Mouse (Mus musculus) brown adipose tissue, adult 24 weeks (tissue): ENCODE data around the gene Srd5a3. TPM values are rescaled to one million over a fixed set of nuclear protein-coding genes. Genes with fewer than 3 reads are reported as not detected.

Source experiments
- H3K27ac ChIP-seq: fragments of 200-500 bp; replicated peaks from 2 replicates; pipeline ENCODE4 v1.5.1; 2012; ENCODE audit warnings: low read depth, mild to moderate bottlenecking, low read length
- H3K4me1 ChIP-seq: fragments of 200-500 bp; 2 replicates; pipeline ENCODE4 v1.6.1; 2012; ENCODE audit warnings: low read length, mixed read lengths; ENCODE audit not compliant: control insufficient read depth, insufficient read depth, insufficient read length
- H3K4me3 ChIP-seq: fragments of 200-500 bp; 2 replicates; pipeline ENCODE4 v1.5.1; 2012; ENCODE audit warnings: low read depth, mild to moderate bottlenecking, low read length, moderate library complexity; ENCODE audit not compliant: insufficient read depth
- polyA plus RNA-seq: library from polyadenylated mRNA; stranded (reverse); fragments of >200 nt; gene quantifications from 2 replicates; pipeline ENCODE4 v1.2.4, GENCODE M21; 2012; ENCODE audit not compliant: missing spikeins, insufficient read depth, insufficient read length

Gene Srd5a3
- polyA plus RNA-seq, 1 experiment: 11.9 TPM

- Histone ChIP-seq H3K4me1 (peaks cover 2% of the 10 kb centered on the region; the same call in 1 of the 2 replicates), H3K27ac (no peak overlapping the region), H3K4me3 (no peak overlapping the region)
Measured at GRCm38 (mm10) chr5:76138071-76138470, 2.0 kb upstream of the Srd5a3 start.

- H3K4me1 ChIP-seq: peaks cover 2% of the 10 kb centered on the region; the same call in 1 of the 2 replicates
- H3K27ac ChIP-seq: no peak overlapping the region
- no peak overlapping the region for H3K4me3 ChIP-seq
Measured at GRCm38 (mm10) chr5:76138512-76138911, 1.6 kb upstream of the Srd5a3 start.

- Histone ChIP-seq H3K27ac (no peak overlapping the region), H3K4me1 (peaks cover 2% of the 10 kb centered on the region; the same call in 1 of the 2 replicates), H3K4me3 (no peak overlapping the region)
Measured at GRCm38 (mm10) chr5:76139171-76139671, 850 bp upstream of the Srd5a3 start.

GRCm38 (mm10) chr5:76140730-76141066 lies 627 bp downstream of the Srd5a3 start:
- Histone ChIP-seq H3K4me1 (peaks cover 2% of the 10 kb centered on the region; the same call in 1 of the 2 replicates), H3K27ac (peak overlapping the region; percentile 94), H3K4me3 (peak overlapping the region; percentile 62)

- H3K27ac ChIP-seq: no peak overlapping the region
- H3K4me3 ChIP-seq: no peak overlapping the region
- H3K4me1 ChIP-seq: peaks cover 2% of the 10 kb centered on the region; the same call in 1 of the 2 replicates
Measured at GRCm38 (mm10) chr5:76143356-76143755, 3.3 kb downstream of the Srd5a3 start.

- H3K27ac ChIP-seq: no peak overlapping the region
- no peak overlapping the region for H3K4me3 ChIP-seq
- no peaks in the 10 kb centered on the region for H3K4me1 ChIP-seq
Measured at GRCm38 (mm10) chr5:76146401-76146800, 6.3 kb downstream of the Srd5a3 start.

- Histone ChIP-seq H3K4me1 (no peaks in the 10 kb centered on the region), H3K4me3 (no peak overlapping the region)
Measured at GRCm38 (mm10) chr5:76149436-76149835, 9.4 kb downstream of the Srd5a3 start.

GRCm38 (mm10) chr5:76152956-76153355 lies 12.9 kb downstream of the Srd5a3 start:
- no peaks in the 10 kb centered on the region for H3K4me1 ChIP-seq
- H3K4me3 ChIP-seq: no peak overlapping the region
- no peak overlapping the region for H3K27ac ChIP-seq

More at GRCm38 (mm10) chr5:76149436-76149835, 9.4 kb downstream of the Srd5a3 start:
- no peak overlapping the region for H3K27ac ChIP-seq

GRCm38 (mm10) chr5:76153430-76153829 lies 13.4 kb downstream of the Srd5a3 start:
- H3K27ac ChIP-seq: no peak overlapping the region
- H3K4me1 ChIP-seq: no peaks in the 10 kb centered on the region
- H3K4me3 ChIP-seq: no peak overlapping the region

- no peak overlapping the region for H3K27ac ChIP-seq
- H3K4me3 ChIP-seq: no peak overlapping the region
- no peaks in the 10 kb centered on the region for H3K4me1 ChIP-seq
Measured at GRCm38 (mm10) chr5:76154434-76155165, 14.5 kb downstream of the Srd5a3 start.

- Histone ChIP-seq H3K4me1 (no peaks in the 10 kb centered on the region), H3K4me3 (no peak overlapping the region), H3K27ac (no peak overlapping the region)
Measured at GRCm38 (mm10) chr5:76159555-76159954, 19.5 kb downstream of the Srd5a3 start.

GRCm38 (mm10) chr5:76160086-76160485 lies 20.0 kb downstream of the Srd5a3 start:
- no peaks in the 10 kb centered on the region for H3K4me1 ChIP-seq
- no peak overlapping the region for H3K27ac ChIP-seq
- H3K4me3 ChIP-seq: no peak overlapping the region

- H3K4me1 ChIP-seq: no peaks in the 10 kb centered on the region
- H3K4me3 ChIP-seq: no peak overlapping the region
- H3K27ac ChIP-seq: no peak overlapping the region
Measured at GRCm38 (mm10) chr5:76161491-76161890, 21.4 kb downstream of the Srd5a3 start.

- Histone ChIP-seq H3K27ac (no peak overlapping the region), H3K4me3 (no peak overlapping the region), H3K4me1 (no peaks in the 10 kb centered on the region)
Measured at GRCm38 (mm10) chr5:76162926-76163325, 22.9 kb downstream of the Srd5a3 start.

- Histone ChIP-seq H3K4me1 (no peaks in the 10 kb centered on the region), H3K4me3 (no peak overlapping the region), H3K27ac (no peak overlapping the region)
Measured at GRCm38 (mm10) chr5:76163828-76164390, 23.8 kb downstream of the Srd5a3 start.

GRCm38 (mm10) chr5:76164827-76165226 lies 24.8 kb downstream of the Srd5a3 start:
- no peak overlapping the region for H3K27ac ChIP-seq

More at GRCm38 (mm10) chr5:76164827-76165226, 24.8 kb downstream of the Srd5a3 start:
- Histone ChIP-seq H3K4me1 (no peaks in the 10 kb centered on the region), H3K4me3 (no peak overlapping the region)
